Mouse (Mus musculus) neural tube, embryonic 15.5 days (tissue): Measurements from ENCODE around the gene Ucn3. TPM values are rescaled to one million over a fixed set of nuclear protein-coding genes. Genes with fewer than 3 reads are reported as not detected.

Experiments used
- ATAC-seq: fragments of 200-750 bp; cut with Nextera tagmentation; 2 replicates; pipeline ENCODE4 v1.8.0; 2017; ENCODE audit warnings: mild to moderate bottlenecking, moderate TSS enrichment, moderate library complexity; ENCODE audit not compliant: low FRiP score
- H3K27ac ChIP-seq: fragments of 300-500 bp; sonication (generic); replicated peaks from 2 replicates; pipeline ENCODE4 v1.5.1; 2015; ENCODE audit warnings: mild to moderate bottlenecking, inconsistent platforms
- H3K27me3 ChIP-seq: fragments of 300-500 bp; sonication (generic); replicated peaks from 2 replicates; pipeline ENCODE4 v1.6.1; 2015; ENCODE audit warnings: inconsistent platforms
- H3K36me3 ChIP-seq: fragments of 300-500 bp; sonication (generic); 2 replicates; pipeline ENCODE4 v1.6.1; 2015; ENCODE audit warnings: inconsistent platforms
- H3K4me1 ChIP-seq: fragments of 300-500 bp; sonication (generic); 2 replicates; pipeline ENCODE4 v1.6.1; 2015; ENCODE audit warnings: inconsistent platforms
- H3K4me2 ChIP-seq: fragments of 300-500 bp; sonication (generic); 2 replicates; pipeline ENCODE4 v1.6.1; 2015; ENCODE audit warnings: inconsistent platforms, mild to moderate bottlenecking, moderate library complexity
- H3K4me3 ChIP-seq: fragments of 300-500 bp; sonication (generic); replicated peaks from 2 replicates; pipeline ENCODE4 v1.5.1; 2015; ENCODE audit warnings: mild to moderate bottlenecking, inconsistent platforms
- H3K9ac ChIP-seq: fragments of 300-500 bp; sonication (generic); replicated peaks from 2 replicates; pipeline ENCODE4 v1.6.1; 2015; ENCODE audit warnings: mild to moderate bottlenecking, inconsistent platforms
- H3K9me3 ChIP-seq: fragments of 300-500 bp; sonication (generic); replicated peaks from 2 replicates; pipeline ENCODE4 v1.6.1; 2016; ENCODE audit warnings: inconsistent platforms
- WGBS: fragments of 180-500 bp; shearing (Covaris S2); methylation state at CpG from one replicate; pipeline ENCODE4 v1.1.7; 2015; ENCODE audit warnings: mixed read lengths; 5-methylcytosine and 5-hydroxymethylcytosine counted together
- polyA plus RNA-seq: library from polyadenylated mRNA; unstranded; fragments of >200 nt; fragmentation: Nextera tagmentation; extraction: Ambion mirVana; gene quantifications from 2 replicates; pipeline ENCODE4 v1.2.1, GENCODE M21; 2015

Ucn3 gene
- not detected in 2 replicates for polyA plus RNA-seq

DNA sequence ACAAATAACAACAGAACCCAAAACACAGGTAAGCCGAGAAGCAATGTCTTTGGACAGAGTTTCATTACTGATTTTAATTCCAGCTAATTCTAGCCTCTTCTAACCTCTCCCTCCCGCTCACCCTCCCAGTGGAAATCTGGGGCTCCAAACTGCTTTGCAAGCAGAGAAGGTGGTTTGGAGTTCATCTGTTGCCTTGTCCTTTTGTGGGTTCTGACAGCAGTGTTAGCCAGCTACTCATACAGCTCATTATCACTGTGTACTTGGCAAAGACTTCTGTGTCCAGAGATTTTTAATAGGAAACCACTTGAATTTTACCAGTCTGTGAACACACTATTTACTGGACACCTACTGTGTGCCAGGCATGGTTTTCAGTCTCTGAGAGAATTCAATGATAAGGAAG, at the start of gene Ucn3:
Ucn3 (minus strand) TSS at position 101 of the 400 bp plus-strand sequence.
- Histone ChIP-seq H3K4me1 (no peaks in the 10 kb centered on the region), H3K36me3 (no peaks in the 10 kb centered on the region), H3K27me3 (no peaks in the 10 kb centered on the region), H3K9me3 (no peaks in the 10 kb centered on the region), H3K4me2 (no peak within 1 kb of the TSS), H3K27ac (no peak within 1 kb of the TSS), H3K4me3 (no peak within 1 kb of the TSS), H3K9ac (no peak within 1 kb of the TSS)
- no peak for ATAC-seq
- 80% methylated on average over 2 of the region's 2 CpGs for WGBS

DNA sequence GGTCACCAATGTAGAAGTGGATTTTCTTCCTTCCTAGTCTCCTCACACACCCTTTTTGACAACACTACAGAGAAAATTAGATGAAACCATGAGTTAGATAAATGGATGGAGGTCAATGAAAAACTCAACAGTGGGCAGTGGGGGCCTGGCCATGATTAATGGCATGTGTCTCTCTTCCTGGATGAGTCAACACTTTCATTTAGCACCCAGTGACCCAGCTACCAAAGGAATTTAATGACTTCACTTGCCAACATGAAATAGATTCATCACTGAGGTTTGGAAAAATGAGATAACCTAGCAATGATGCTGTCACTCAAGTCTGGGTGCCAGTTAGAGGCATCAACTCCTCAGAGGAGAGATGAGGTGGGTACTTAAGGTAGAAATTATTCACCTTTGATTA, 46.9 kb upstream of the Ucn3 start:
- Histone ChIP-seq H3K4me1 (no peaks in the 10 kb centered on the region), H3K9me3 (no peaks in the 10 kb centered on the region), H3K27ac (no peak overlapping the region), H3K27me3 (no peaks in the 10 kb centered on the region), H3K4me3 (no peak overlapping the region), H3K4me2 (no peak overlapping the region), H3K9ac (no peak overlapping the region), H3K36me3 (no peaks in the 10 kb centered on the region)
- no peak for ATAC-seq

DNA sequence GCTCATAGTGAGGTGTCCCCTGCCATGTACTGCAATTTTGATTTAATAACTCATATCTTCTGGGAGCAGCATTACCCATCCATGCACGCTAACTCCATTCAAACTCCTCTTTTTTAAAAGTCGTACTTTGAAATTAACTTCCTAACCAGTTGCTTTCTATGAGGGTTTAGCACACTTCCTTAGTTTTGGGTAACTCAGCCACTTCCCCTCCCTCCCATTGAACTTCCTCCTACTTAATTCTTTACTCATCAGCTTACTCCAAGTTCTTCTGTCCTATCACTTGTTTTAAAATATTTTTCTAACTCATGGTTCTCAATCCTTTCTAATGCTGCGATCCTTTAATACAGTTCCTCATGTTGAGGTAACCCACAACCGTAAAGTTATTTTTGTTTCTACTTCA, 23.7 kb upstream of the Ucn3 start:
- H3K27me3 ChIP-seq: no peaks in the 10 kb centered on the region
- H3K4me2 ChIP-seq: no peak overlapping the region
- no peaks in the 10 kb centered on the region for H3K4me1 ChIP-seq
- no peak for ATAC-seq
- H3K36me3 ChIP-seq: no peaks in the 10 kb centered on the region
- no peak overlapping the region for H3K4me3 ChIP-seq
- 91% methylated on average over 4 of the region's 4 CpGs for WGBS
- H3K9me3 ChIP-seq: no peaks in the 10 kb centered on the region
- no peak overlapping the region for H3K27ac ChIP-seq
- no peak overlapping the region for H3K9ac ChIP-seq

DNA sequence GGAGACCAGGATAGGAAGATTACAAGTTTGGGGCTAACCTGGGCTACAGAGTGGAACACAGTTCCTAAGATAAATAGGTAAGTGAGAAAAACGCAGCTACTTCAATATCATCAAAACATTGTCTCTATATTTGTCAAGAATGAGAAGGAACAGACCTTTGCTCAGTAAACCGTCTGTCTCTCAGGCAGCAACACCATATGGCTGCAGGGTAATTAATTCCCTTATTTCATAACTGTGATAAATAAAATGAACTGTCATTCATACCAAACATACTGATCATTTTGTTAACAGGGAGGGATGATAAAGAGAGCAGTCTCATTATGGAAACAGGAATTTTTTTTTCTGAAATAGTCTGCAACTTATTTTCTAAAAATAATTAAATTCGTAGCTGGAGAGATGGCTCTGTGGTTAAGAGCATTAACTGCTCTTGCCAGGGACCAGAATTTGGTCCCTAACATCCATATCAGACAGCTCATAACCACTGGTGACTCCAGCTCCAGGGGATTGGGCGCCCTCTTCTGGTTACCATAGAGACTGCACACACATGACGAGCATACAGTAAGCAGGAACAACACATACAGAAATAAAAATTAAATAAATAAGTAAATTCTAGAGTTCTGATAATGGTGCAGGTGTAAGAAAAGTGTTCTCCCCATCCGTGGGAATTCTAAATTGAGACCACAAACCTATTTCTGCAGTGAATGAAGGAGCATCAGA, 6.2 kb upstream of the Ucn3 start:
- no peak for ATAC-seq
- Histone ChIP-seq H3K4me1 (no peaks in the 10 kb centered on the region), H3K4me2 (no peak overlapping the region), H3K27me3 (no peaks in the 10 kb centered on the region), H3K9me3 (no peaks in the 10 kb centered on the region), H3K27ac (no peak overlapping the region), H3K36me3 (no peaks in the 10 kb centered on the region), H3K9ac (no peak overlapping the region), H3K4me3 (no peak overlapping the region)
- WGBS: 85% methylated on average over 6 of the region's 6 CpGs

DNA sequence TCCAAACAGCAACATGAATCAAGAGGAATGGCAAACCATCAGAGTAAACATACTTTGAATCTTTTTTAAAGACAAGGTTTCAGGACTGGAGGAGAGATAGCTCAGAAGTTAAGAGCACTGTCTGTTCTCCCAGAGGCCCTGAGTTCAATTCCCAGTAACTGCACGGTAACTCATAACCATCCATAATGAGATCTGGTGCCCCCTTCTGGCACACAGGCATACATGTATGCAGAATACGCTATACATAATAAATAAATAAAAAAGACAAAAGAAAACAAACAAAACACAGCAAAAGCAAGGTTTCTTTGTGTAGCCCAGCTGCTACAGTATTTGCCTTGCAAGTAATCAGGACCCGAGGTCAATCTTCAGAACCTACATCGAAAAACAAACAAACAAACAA, 4.3 kb upstream of the Ucn3 start:
- Histone ChIP-seq H3K9me3 (no peaks in the 10 kb centered on the region), H3K36me3 (no peaks in the 10 kb centered on the region), H3K4me3 (no peak overlapping the region), H3K27me3 (no peaks in the 10 kb centered on the region), H3K4me2 (no peak overlapping the region), H3K9ac (no peak overlapping the region), H3K4me1 (no peaks in the 10 kb centered on the region), H3K27ac (no peak overlapping the region)
- no peak for ATAC-seq
- 95% methylated on average over 4 of the region's 4 CpGs for WGBS

DNA sequence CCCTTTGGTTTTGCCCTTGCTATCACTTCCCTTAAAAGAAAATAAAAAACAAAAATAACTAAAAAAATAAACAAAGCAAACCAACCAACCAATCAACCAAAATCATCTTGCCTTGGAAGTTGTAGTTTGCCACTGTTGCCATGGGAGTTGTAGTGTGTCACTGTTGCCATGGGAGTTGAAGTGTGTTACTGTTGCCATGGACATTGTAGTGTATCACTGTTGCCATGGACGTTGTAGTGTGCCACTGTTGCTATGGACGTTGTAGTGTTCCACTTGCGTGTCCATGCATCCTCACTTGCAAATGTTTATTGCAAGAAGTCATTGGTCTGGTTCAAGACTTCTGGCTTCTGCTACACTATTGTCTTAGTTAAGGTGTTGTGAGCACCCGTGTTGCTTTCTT, 2.1 kb upstream of the Ucn3 start:
- H3K9ac ChIP-seq: no peak overlapping the region

DNA sequence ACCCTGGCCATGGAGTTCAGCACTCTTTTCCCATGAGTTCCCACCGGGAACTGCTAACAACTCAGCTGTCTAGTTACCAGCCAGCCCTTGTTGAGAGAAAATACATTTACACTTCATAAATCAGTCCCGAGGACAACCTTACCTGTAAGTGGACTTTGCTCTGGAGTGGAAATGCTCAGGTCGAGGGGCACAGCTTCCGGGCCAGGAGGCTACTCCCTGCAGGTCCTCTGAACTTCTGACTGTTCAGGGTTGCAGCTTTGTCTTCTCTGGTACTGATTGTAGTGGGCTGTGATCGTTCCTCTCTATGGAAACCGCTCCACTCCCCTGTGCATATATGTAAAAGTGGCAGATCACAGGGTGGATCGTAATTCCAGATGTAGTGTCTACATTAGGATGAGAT, 450 bp downstream of the Ucn3 start:
- no peaks in the 10 kb centered on the region for H3K9me3 ChIP-seq
- no peak overlapping the region for H3K9ac ChIP-seq
- no peak overlapping the region for H3K4me2 ChIP-seq
- whole genome bisulfite sequencing: 84% methylated on average over 7 of the region's 7 CpGs
- no peaks in the 10 kb centered on the region for H3K27me3 ChIP-seq
- no peak overlapping the region for H3K4me3 ChIP-seq
- no peaks in the 10 kb centered on the region for H3K36me3 ChIP-seq
- ATAC-seq: no peak
- no peaks in the 10 kb centered on the region for H3K4me1 ChIP-seq
- H3K27ac ChIP-seq: no peak overlapping the region

More for the DNA sequence above, 2.1 kb upstream of the Ucn3 start:
- no peak for ATAC-seq
- no peak overlapping the region for H3K27ac ChIP-seq
- no peak overlapping the region for H3K4me3 ChIP-seq
- 83% methylated on average over 4 of the region's 4 CpGs for WGBS
- H3K27me3 ChIP-seq: no peaks in the 10 kb centered on the region
- no peak overlapping the region for H3K4me2 ChIP-seq
- H3K36me3 ChIP-seq: no peaks in the 10 kb centered on the region
- H3K4me1 ChIP-seq: no peaks in the 10 kb centered on the region
- no peaks in the 10 kb centered on the region for H3K9me3 ChIP-seq

DNA sequence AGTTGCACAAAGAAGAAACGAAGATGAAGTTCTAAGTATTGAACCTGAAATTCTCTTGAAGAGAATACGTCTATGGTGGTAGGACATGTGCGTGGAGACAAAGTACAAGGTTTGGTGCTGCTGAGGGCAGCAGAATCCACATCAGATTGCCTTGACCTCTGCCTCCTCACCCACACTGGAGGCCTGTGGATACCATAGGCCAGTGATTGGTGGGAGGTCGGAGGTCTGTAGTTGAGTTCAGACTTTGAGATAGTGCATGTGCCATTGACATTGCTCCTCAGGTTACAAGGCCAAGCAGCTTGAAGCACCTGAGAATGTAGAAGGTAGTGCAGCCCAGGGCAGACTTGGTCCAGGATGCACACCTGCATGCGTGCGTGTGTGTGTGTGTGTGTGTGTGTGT, 19.1 kb downstream of the Ucn3 start:
- Histone ChIP-seq H3K27me3 (no peaks in the 10 kb centered on the region), H3K36me3 (no peaks in the 10 kb centered on the region), H3K4me1 (no peaks in the 10 kb centered on the region), H3K9ac (no peak overlapping the region), H3K27ac (no peak overlapping the region), H3K4me3 (no peak overlapping the region), H3K9me3 (no peaks in the 10 kb centered on the region), H3K4me2 (no peak overlapping the region)
- ATAC-seq: no peak
- WGBS: 92% methylated on average over 6 of the region's 6 CpGs

DNA sequence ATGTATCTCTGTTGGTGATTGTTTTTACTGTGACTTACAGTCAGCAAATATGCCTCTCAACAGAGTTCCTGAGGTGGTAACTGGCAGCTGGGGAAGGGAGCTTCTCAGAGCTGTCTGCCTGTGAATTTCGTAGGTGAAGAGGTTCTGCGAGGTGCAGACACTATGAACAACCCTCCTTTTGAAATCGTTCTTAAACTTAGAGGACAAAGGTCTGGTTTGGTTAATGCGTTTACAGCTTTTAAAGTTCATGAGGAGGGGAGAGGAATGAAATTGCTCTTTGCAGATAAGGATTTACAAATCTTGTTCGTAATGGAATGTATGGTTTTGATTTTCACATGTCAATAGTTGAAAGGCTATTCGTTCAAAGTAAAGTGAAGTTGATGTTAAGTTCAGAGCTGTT, 19.5 kb downstream of the Ucn3 start:
- Histone ChIP-seq H3K36me3 (no peaks in the 10 kb centered on the region), H3K9ac (no peak overlapping the region), H3K4me3 (no peak overlapping the region), H3K27me3 (no peaks in the 10 kb centered on the region), H3K4me2 (no peak overlapping the region), H3K9me3 (no peaks in the 10 kb centered on the region), H3K4me1 (no peaks in the 10 kb centered on the region), H3K27ac (no peak overlapping the region)
- 91% methylated on average over 6 of the region's 6 CpGs for WGBS
- no peak for ATAC-seq

DNA sequence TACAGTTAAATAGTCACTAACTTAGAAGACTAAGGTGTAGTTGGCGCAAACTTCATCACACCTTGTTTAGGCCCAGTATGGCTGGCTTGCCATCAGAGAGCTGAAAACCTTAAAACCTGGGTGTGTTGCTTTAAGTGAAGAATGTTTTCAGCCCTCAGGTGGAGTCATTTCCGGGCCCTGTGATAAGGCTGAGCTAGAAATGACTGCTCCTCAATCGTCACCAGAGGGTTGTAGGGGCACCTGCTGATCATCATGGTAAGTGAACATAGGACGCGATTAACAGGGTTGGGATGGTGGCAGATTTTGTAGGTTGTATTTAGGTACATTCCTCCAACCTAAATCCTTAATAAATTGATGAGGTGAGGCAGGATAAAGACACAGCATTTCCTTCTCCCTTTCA, 20.7 kb downstream of the Ucn3 start:
- H3K36me3 ChIP-seq: no peaks in the 10 kb centered on the region
- no peak overlapping the region for H3K4me3 ChIP-seq
- no peak overlapping the region for H3K9ac ChIP-seq
- WGBS: 91% methylated on average over 5 of the region's 5 CpGs
- no peak overlapping the region for H3K4me2 ChIP-seq
- no peaks in the 10 kb centered on the region for H3K9me3 ChIP-seq
- H3K27me3 ChIP-seq: no peaks in the 10 kb centered on the region
- H3K27ac ChIP-seq: no peak overlapping the region
- no peak for ATAC-seq
- H3K4me1 ChIP-seq: no peaks in the 10 kb centered on the region

DNA sequence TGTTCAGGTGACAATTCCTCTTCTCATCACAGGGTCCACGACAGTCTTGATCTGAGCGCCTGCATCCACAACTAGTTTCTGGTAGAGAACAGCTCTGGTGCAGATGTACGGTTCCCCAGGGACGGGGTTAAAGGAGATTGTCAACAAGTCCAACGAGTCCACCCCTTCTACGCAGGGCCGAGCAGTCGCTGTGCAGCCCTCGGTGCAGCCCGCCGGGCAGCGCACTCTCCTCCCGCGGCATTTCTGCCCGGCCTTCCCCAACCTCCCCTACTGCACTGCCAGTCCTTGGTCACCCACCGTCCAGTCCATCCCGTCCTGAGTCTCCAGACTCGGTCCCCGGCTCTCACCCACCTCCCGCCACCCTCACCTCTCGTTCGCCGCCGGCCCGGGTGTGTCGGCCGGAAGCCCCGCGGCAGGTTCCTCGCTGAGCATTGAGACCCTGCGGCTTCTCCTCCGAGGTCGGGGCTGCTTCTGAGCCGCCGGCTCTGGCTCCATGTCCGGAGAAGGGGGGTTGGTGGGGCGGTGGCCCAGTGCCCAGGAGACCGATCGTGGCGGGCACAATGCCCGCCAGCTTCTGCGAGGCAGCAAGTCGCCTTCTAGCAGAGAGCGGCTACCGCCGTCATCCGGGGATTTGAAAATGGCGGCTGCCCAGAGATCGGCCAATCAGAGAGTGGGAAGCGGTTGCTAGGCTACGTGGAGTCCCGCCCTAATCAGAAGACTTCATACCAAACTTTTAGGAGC, 27.4 kb downstream of the Ucn3 start, which contains the start of the genes Net1 and Tubal3:
Net1 (minus strand) TSS at position 650 of the 741 bp plus-strand sequence.
Tubal3 (plus strand) TSS at position 704 of the 741 bp plus-strand sequence.
- peaks cover 10% of the 10 kb centered on the region; the same call in 1 of the 2 replicates for H3K4me1 ChIP-seq
- H3K27ac ChIP-seq: peak within 1 kb of the TSS; percentile 61; the same call in 1 of the 2 replicates
- no peaks in the 10 kb centered on the region for H3K27me3 ChIP-seq
- no peaks in the 10 kb centered on the region for H3K36me3 ChIP-seq
- WGBS: under 1% methylated on average over 52 of the region's 52 CpGs
- H3K9ac ChIP-seq: peak within 1 kb of the TSS; percentile 60
- peak within 1 kb of the TSS; percentile 71 for H3K4me2 ChIP-seq
- H3K4me3 ChIP-seq: peak within 1 kb of the TSS; percentile 78
- H3K9me3 ChIP-seq: no peaks in the 10 kb centered on the region
- peak; percentile 100 for ATAC-seq

DNA sequence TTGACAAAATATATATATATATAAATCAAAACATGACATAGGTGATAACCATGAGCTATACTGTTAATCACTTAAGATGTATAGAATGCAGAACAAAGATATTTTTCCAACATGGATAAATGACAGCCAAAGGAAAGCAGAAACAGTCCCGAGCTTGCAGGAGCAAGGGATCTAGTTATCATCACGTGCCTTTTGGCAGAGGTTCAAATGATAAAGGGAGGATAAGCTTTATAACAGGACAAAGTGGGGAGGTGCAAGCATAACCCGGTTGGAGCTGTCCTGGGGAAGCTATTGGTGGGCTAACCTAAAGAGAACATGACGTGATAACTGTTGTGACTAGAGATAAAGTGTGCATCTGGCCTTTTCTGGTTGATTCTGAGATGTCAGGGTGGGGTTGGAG, 31.6 kb downstream of the Ucn3 start:
- H3K4me3 ChIP-seq: no peak overlapping the region
- no peak overlapping the region for H3K27ac ChIP-seq
- no peaks in the 10 kb centered on the region for H3K36me3 ChIP-seq
- H3K4me2 ChIP-seq: no peak overlapping the region
- WGBS: 89% methylated on average over 4 of the region's 4 CpGs
- no peak for ATAC-seq
- H3K27me3 ChIP-seq: no peaks in the 10 kb centered on the region
- no peaks in the 10 kb centered on the region for H3K9me3 ChIP-seq
- peaks cover 10% of the 10 kb centered on the region; the same call in 1 of the 2 replicates for H3K4me1 ChIP-seq
- no peak overlapping the region for H3K9ac ChIP-seq
